Mouse (Mus musculus): ENCODE measurements around the gene Apobec1.
"Not testable (repeated sequence)": the region's sequence is repeated elsewhere in the genome, so short reads cannot be mapped to it uniquely, and the experiment has no call there.

The Apobec1 gene

GRCm38 (mm10) chr6:122602242-122602991 is at the start of gene Apobec1:
Gene Apobec1 (minus strand): TSS chr6:122602444.
- in situ Hi-C loops (cut with MseI, MboI) = no loop called here

- in situ Hi-C loops (cut with MseI, MboI) = no loop called here
These were observed 48.2 kb upstream of the Apobec1 start for GRCm38 (mm10) chr6:122650398-122650980.

- in situ Hi-C loops (cut with MseI, MboI) = no loop called here
These were observed 47.7 kb upstream of the Apobec1 start for GRCm38 (mm10) chr6:122649903-122650302.

GRCm38 (mm10) chr6:122644196-122644595 is 42.0 kb upstream of the Apobec1 start:
- in situ Hi-C loops (cut with MseI, MboI) = not testable (repeated sequence)

GRCm38 (mm10) chr6:122637566-122637965 is 35.3 kb upstream of the Apobec1 start:
- in situ Hi-C loops (cut with MseI, MboI) = not testable (repeated sequence)

- in situ Hi-C loops (cut with MseI, MboI) = no loop called here
These were observed 34.4 kb upstream of the Apobec1 start for GRCm38 (mm10) chr6:122636666-122637065.

GRCm38 (mm10) chr6:122635315-122635714 is 33.1 kb upstream of the Apobec1 start:
- in situ Hi-C loops (cut with MseI, MboI) = no loop called here

- in situ Hi-C loops (cut with MseI, MboI) = no loop called here
These were observed 31.2 kb upstream of the Apobec1 start for GRCm38 (mm10) chr6:122633411-122633810.

GRCm38 (mm10) chr6:122627469-122628108 is 25.3 kb upstream of the Apobec1 start:
- in situ Hi-C loops (cut with MseI, MboI) = no loop called here

- in situ Hi-C loops (cut with MseI, MboI) = no loop called here
These were observed 23.9 kb upstream of the Apobec1 start, which contains the start of gene Dppa3 for GRCm38 (mm10) chr6:122626110-122626509. Gene Dppa3 (plus strand): TSS chr6:122626410.

- in situ Hi-C loops (cut with MseI, MboI) = no loop called here
These were observed 22.9 kb upstream of the Apobec1 start for GRCm38 (mm10) chr6:122625156-122625555.

- in situ Hi-C loops (cut with MseI, MboI) = no loop called here
These were observed 22.2 kb upstream of the Apobec1 start for GRCm38 (mm10) chr6:122624480-122624879.

GRCm38 (mm10) chr6:122621066-122621465 is 18.8 kb upstream of the Apobec1 start:
- in situ Hi-C loops (cut with MseI, MboI) = no loop called here

- in situ Hi-C loops (cut with MseI, MboI) = no loop called here
These were observed 13.8 kb upstream of the Apobec1 start for GRCm38 (mm10) chr6:122616022-122616421.

GRCm38 (mm10) chr6:122614047-122614446 is 11.8 kb upstream of the Apobec1 start:
- in situ Hi-C loops (cut with MseI, MboI) = no loop called here

GRCm38 (mm10) chr6:122612426-122612825 is 10.2 kb upstream of the Apobec1 start:
- in situ Hi-C loops (cut with MseI, MboI) = no loop called here

GRCm38 (mm10) chr6:122609771-122610170 is 7.5 kb upstream of the Apobec1 start, which contains the start of gene Gdf3:
Gene Gdf3 (minus strand): TSS chr6:122610087.
- in situ Hi-C loops (cut with MseI, MboI) = no loop called here

GRCm38 (mm10) chr6:122609377-122609728 is 7.1 kb upstream of the Apobec1 start:
- in situ Hi-C loops (cut with MseI, MboI) = no loop called here

- in situ Hi-C loops (cut with MseI, MboI) = no loop called here
These were observed 6.5 kb upstream of the Apobec1 start for GRCm38 (mm10) chr6:122608434-122609376.

GRCm38 (mm10) chr6:122607700-122608099 is 5.5 kb upstream of the Apobec1 start:
- in situ Hi-C loops (cut with MseI, MboI) = no loop called here

- in situ Hi-C loops (cut with MseI, MboI) = no loop called here
These were observed 4.4 kb upstream of the Apobec1 start for GRCm38 (mm10) chr6:122606661-122607060.

- in situ Hi-C loops (cut with MseI, MboI) = no loop called here
These were observed 3.2 kb upstream of the Apobec1 start for GRCm38 (mm10) chr6:122605483-122605882.

Measured in mouse trophoblast stem cell (cell line).